Mouse (Mus musculus) ES-Bruce4 (cell line): Measurements from ENCODE around the gene Hsd3b6.

Experiments used
- CTCF ChIP-seq: IDR thresholded peaks from one replicate; pipeline ENCODE4 v1.8.1; 2011; ENCODE audit warnings: low read depth, low read length
- EP300 ChIP-seq: IDR thresholded peaks from 2 replicates; pipeline ENCODE4 v1.6.1; 2011; ENCODE audit warnings: low read depth, low read length; ENCODE audit not compliant: insufficient read depth
- POLR2A ChIP-seq: IDR thresholded peaks from one replicate; pipeline ENCODE4 v1.8.1; 2011; ENCODE audit warnings: low read length; ENCODE audit not compliant: insufficient read depth

- TF ChIP-seq POLR2A, result no peak
- TF ChIP-seq CTCF, result no peak
- no peak for TF ChIP-seq EP300
Measured at GRCm38 (mm10) chr3:98786551-98786950, 27.7 kb downstream of the Hsd3b6 start.
